Comparison of ENCODE assay signal across 8 mouse cellular contexts in genomic region chr5:32139516-32140037, GRCm38 (mm10). TPM values are rescaled to one million over a fixed set of nuclear protein-coding genes. Genes with fewer than 3 reads are reported as not detected.
DNase-seq lines count a peak whose midpoint lies in the region; ATAC-seq and TF ChIP-seq lines count a peak whose summit lies in the region.

No protein-coding gene starts in this region.

- H3K4me2 ChIP-seq in heart, embryonic 13.5 days: peak overlapping the region; percentile 95
- no peak overlapping the region for H3K4me2 ChIP-seq in midbrain, postnatal 0 days (ENCODE audit: low read depth, low read length, poor library complexity, severe bottlenecking)

- H3K27ac ChIP-seq in cerebellum, adult 2 months (ENCODE audit: insufficient read depth, low read length): no peak overlapping the region
- peak overlapping the region; percentile 100 for H3K27ac ChIP-seq in heart, embryonic 13.5 days (replicated peaks)
- H3K27ac ChIP-seq in midbrain, postnatal 0 days (ENCODE audit: low read depth, low read length): no peak overlapping the region

- peak overlapping the region; percentile 96 for H3K9ac ChIP-seq in heart, embryonic 13.5 days
- H3K9ac ChIP-seq in midbrain, postnatal 0 days (replicated peaks; ENCODE audit: low read length, poor library complexity, severe bottlenecking): no peak overlapping the region

- H3K4me3 ChIP-seq in E14TG2a.4 (replicated peaks; ENCODE audit: low read length): no peak overlapping the region
- no peak overlapping the region for H3K4me3 ChIP-seq in cerebellum, adult 2 months (replicated peaks; ENCODE audit: insufficient read depth, low read depth, low read length)
- H3K4me3 ChIP-seq in heart, embryonic 13.5 days: peak overlapping the region; percentile 90
- no peak overlapping the region for H3K4me3 ChIP-seq in midbrain, postnatal 0 days (ENCODE audit: low read depth, low read length)

- WGBS in cerebellum, adult 2 months: 27% methylated on average over 9 of the region's 9 CpGs
- WGBS in heart, embryonic 13.5 days: 21% methylated on average over 9 of the region's 9 CpGs
- 54% methylated on average over 9 of the region's 9 CpGs for WGBS in midbrain, postnatal 0 days

- peaks cover 15% of the 10 kb centered on the region for H3K4me1 ChIP-seq in E14TG2a.4 (replicated peaks; ENCODE audit: low read depth, low read length)
- no peaks in the 10 kb centered on the region for H3K4me1 ChIP-seq in cerebellum, adult 2 months (ENCODE audit: control insufficient read depth, insufficient read depth, low read length)
- H3K4me1 ChIP-seq in heart, embryonic 13.5 days: peaks cover 70% of the 10 kb centered on the region
- 0 out of 2 replicates have a peak, but pooled peaks cover 4% of the 10 kb centered on the region for H3K4me1 ChIP-seq in midbrain, postnatal 0 days (ENCODE audit: insufficient read depth, low read length)

- ATAC-seq in heart, embryonic 13.5 days (ENCODE audit: extremely low read depth, insufficient number of reproducible peaks, low FRiP score, low TSS enrichment): no peak
- ATAC-seq in midbrain, postnatal 0 days (ENCODE audit: low FRiP score): no peak

- DNase-seq in left cerebral cortex, adult 18-20 months (ENCODE audit: low spot score in 2 of 2): peak; percentile 35 to 68
- no peak for DNase-seq in left cerebral cortex, adult 8-10 months (ENCODE audit: low spot score in 2 of 2)
- peak in 1 of 2 experiments; percentile 54 for DNase-seq in cerebellum, adult 2 months
- DNase-seq in layer of hippocampus, adult 9-11 months: peak; percentile 27
- DNase-seq in midbrain, postnatal 0 days (ENCODE audit: low spot score): peak; percentile 76
- DNase-seq in frontal cortex, postnatal 25 days (ENCODE audit: low spot score in 2 of 2): no peak

- H3K9me3 ChIP-seq in E14TG2a.4 (ENCODE audit: low read length): no peaks in the 10 kb centered on the region
- no peaks in the 10 kb centered on the region for H3K9me3 ChIP-seq in heart, embryonic 13.5 days
- no peaks in the 10 kb centered on the region for H3K9me3 ChIP-seq in midbrain, postnatal 0 days (ENCODE audit: low read length)

- no peaks in the 10 kb centered on the region for H3K36me3 ChIP-seq in E14TG2a.4 (ENCODE audit: insufficient read depth, low read length)
- H3K36me3 ChIP-seq in heart, embryonic 13.5 days: no peaks in the 10 kb centered on the region; the same call in 1 of the 2 replicates
- no peaks in the 10 kb centered on the region for H3K36me3 ChIP-seq in midbrain, postnatal 0 days (ENCODE audit: insufficient read depth, low read length)

- TF ChIP-seq POLR2A in cerebellum, adult 2 months (IDR thresholded peaks at IDR 0.05; ENCODE audit: borderline replicate concordance, insufficient read depth, low read length): no peak

- TF ChIP-seq CTCF in E14TG2a.4 (conservative IDR thresholded peaks at IDR 0.05; ENCODE audit: low read length): peak; percentile 79
- TF ChIP-seq CTCF in cerebellum, adult 2 months (IDR thresholded peaks at IDR 0.05; ENCODE audit: borderline replicate concordance, insufficient read depth, low read depth, low read length): peak; percentile 47; the same call in 1 of the 2 replicates
- TF ChIP-seq CTCF in midbrain, postnatal 0 days (IDR thresholded peaks at IDR 0.05): peak; percentile 89

- H3K27me3 ChIP-seq in E14TG2a.4 (ENCODE audit: insufficient read depth, low read length): peaks cover 56% of the 10 kb centered on the region
- no peaks in the 10 kb centered on the region for H3K27me3 ChIP-seq in cerebellum, adult 2 months (ENCODE audit: control insufficient read depth, insufficient read depth, low read length)
- H3K27me3 ChIP-seq in heart, embryonic 13.5 days (replicated peaks): no peaks in the 10 kb centered on the region
- peaks cover 25% of the 10 kb centered on the region for H3K27me3 ChIP-seq in midbrain, postnatal 0 days (ENCODE audit: insufficient read depth, low read length)

RNA-seq across cellular contexts. Expression of gene Fosl2, which starts 4.0 kb away (rescaled TPM):
- 10 to 100 TPM; 42.4 to 87.8 TPM for total RNA-seq in left cerebral cortex, adult 18-20 months (2021)
- total RNA-seq in left cerebral cortex, adult 8-10 months (2022): 10 to 100 TPM; 25.9 to 30.3 (median 28.4) TPM
- polyA plus RNA-seq in cerebellum, adult 2 months (2012; rRNA removed): 2.8 and 3.5 TPM in 2 replicates
- 2.0 TPM in 2 replicates for polyA plus RNA-seq in heart, embryonic 13.5 days (2015; fragmentation: Nextera tagmentation; extraction: Ambion mirVana)
- total RNA-seq in midbrain, postnatal 0 days (2014; rRNA removed): 5.5 and 6.4 TPM in 2 replicates
- 0.52 and 0.58 TPM in 2 replicates for polyA plus RNA-seq in midbrain, postnatal 0 days (2015; fragmentation: Nextera tagmentation; extraction: Ambion mirVana)

Comparison
In these comparisons a context has a peak if more than half of its experiments do, and no peak if none do; other contexts are left out.
1. DNase-seq: peak in left cerebral cortex, adult 18-20 months (2 of 2), layer of hippocampus, adult 9-11 months (single experiment) and midbrain, postnatal 0 days (single experiment); none in left cerebral cortex, adult 8-10 months (0 of 2) and frontal cortex, postnatal 25 days (0 of 2).
2. Peak in every context shown above with its lines, with median percentiles within 50 percentile points of each other: CTCF ChIP-seq.